Mouse (Mus musculus): Measurements from ENCODE around the gene Rab8b. TPM values are rescaled to one million over a fixed set of nuclear protein-coding genes. Genes with fewer than 3 reads are reported as not detected.

Rab8b gene
- polyA plus RNA-seq, 1 experiment from 2014 or later, result 27.3 TPM

DNA sequence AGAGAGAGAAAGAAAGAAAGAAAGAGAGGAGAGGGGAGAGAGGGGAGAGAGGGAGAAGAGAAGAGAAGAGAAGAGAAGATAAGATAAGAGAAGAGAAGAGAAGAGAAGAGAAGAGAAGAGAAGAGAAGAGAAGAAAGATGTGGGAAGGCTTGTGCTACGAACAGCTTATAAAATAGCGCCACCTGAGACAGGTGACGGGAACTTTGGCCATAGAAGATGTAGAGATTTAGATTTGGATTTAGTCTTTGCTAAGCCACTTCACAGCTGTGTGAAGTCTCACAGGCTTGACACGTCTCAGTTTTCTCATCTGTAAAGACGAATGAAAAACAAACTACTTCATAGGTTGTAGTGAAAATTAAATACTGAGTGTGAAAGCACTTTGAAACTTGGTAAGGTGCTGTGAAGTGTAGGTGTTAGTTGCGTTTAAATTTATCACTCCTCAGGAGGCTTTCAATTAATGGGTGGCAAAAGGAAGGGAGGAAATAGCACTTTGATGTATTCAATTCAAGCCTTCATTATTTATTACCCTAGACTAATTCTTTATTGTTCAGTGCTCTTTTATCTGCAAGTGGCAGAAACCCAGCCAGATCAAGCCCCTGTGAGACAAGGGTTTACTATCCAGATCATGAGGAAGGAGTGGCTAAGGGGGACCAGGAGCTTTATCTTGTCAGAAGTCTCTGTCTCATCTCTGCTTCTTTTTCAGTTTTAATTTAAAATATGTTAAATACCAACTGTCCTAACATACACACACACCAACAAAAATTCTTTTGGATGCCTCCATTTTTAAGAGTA lies 1.2 kb upstream of the Rab8b start:
- Histone ChIP-seq H3K27ac (ENCODE audit: low read depth, low read length) (no peak overlapping the region), H3K4me2 (replicated peaks; ENCODE audit: low read depth, low read length) (peak overlapping the region; percentile 74), H3K27me3 (ENCODE audit: control insufficient read depth, insufficient read depth, low read length) (no peaks in the 10 kb centered on the region), H3K4me1 (ENCODE audit: control insufficient read depth, insufficient read depth, low read length) (peaks cover 7% of the 10 kb centered on the region; the same call in 1 of the 2 replicates), H3K9ac (ENCODE audit: low read depth, low read length) (no peak overlapping the region), H3K9me3 (ENCODE audit: control insufficient read depth, low read length) (no peaks in the 10 kb centered on the region), H3K4me3 (ENCODE audit: low read length) (peak overlapping the region; percentile 94), H3K36me3 (ENCODE audit: control insufficient read depth, insufficient read depth, low read length) (no peaks in the 10 kb centered on the region)
- 2% methylated on average over 6 of the region's 6 CpGs for WGBS
- ATAC-seq (ENCODE audit: low FRiP score, low TSS enrichment), result no peak

DNA sequence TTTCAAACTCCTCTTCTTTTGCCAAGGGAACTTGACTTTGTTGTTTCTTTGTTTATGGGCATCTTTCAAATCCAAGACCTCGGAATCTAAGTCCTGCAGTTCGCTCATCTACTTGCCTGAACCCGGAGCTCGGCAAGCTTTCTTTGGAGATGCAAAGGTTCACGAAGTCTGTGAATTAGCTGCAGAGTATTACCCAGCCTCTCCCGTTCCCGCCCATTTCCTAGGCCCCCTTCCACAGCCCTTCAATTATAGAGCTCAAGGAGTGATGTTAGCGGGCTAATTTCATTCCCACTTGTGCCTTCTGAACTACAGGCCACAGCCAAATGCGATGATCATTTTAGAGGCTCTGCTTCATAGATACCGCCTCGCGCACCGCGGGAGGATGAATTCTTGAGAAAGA lies 494 bp upstream of the Rab8b start:
- peak overlapping the region; percentile 40; the same call in 1 of the 2 replicates for H3K9ac ChIP-seq (ENCODE audit: low read depth, low read length)
- H3K27ac ChIP-seq (ENCODE audit: low read depth, low read length), result peak overlapping the region; percentile 59
- ATAC-seq (ENCODE audit: low FRiP score, low TSS enrichment), result peak; percentile 55; the same call in 1 of the 2 replicates

DNA sequence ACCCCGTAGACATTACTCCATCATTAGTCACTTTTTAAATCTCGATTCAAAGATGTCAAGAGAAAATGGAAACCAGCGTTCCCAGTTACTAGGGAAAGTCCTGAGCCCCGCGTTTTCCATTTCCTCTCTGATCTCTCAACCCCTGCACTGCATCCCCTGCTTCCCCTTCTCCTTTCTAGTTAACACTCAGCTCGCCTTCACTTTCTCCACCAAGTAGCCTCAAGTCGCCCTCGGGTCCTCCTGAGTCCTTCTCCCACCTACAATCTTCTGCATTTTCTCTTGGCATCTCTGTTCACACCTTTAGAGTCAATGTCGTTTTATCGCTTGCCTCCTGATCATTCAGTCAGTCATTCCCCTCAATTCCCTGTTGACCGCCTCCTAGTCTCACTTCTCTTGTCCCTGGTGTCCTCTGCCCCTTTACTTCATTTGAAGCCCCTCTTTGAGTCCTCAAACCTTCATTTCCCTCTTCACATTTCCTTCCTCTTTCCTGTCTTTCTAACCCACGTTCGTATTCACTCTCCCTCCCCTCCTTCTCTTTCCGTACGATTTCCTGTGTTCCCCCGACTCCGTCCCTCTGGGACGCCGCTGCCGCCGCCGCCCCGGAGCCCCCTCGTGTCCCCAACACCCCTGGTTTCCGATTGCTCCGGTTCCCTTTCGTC lies 686 bp downstream of the Rab8b start:
- Histone ChIP-seq H3K4me3 (ENCODE audit: low read length) (peak overlapping the region; percentile 94), H3K4me2 (replicated peaks; ENCODE audit: low read depth, low read length) (peak overlapping the region; percentile 83), H3K4me1 (ENCODE audit: control insufficient read depth, insufficient read depth, low read length) (peaks cover 7% of the 10 kb centered on the region; the same call in 1 of the 2 replicates), H3K9ac (ENCODE audit: low read depth, low read length) (peak overlapping the region; percentile 95), H3K36me3 (ENCODE audit: control insufficient read depth, insufficient read depth, low read length) (0 out of 2 replicates have a peak, but pooled peaks cover 3% of the 10 kb centered on the region), H3K9me3 (ENCODE audit: control insufficient read depth, low read length) (no peaks in the 10 kb centered on the region), H3K27me3 (ENCODE audit: control insufficient read depth, insufficient read depth, low read length) (no peaks in the 10 kb centered on the region), H3K27ac (ENCODE audit: low read depth, low read length) (peak overlapping the region; percentile 90)
- ATAC-seq (ENCODE audit: low FRiP score, low TSS enrichment), result no peak; the same call in 1 of the 2 replicates
- 2% methylated on average over 27 of the region's 27 CpGs for WGBS

More for the DNA sequence above, 494 bp upstream of the Rab8b start:
- H3K4me3 ChIP-seq (ENCODE audit: low read length), result peak overlapping the region; percentile 94
- H3K36me3 ChIP-seq (ENCODE audit: control insufficient read depth, insufficient read depth, low read length), result 0 out of 2 replicates have a peak, but pooled peaks cover 2% of the 10 kb centered on the region
- no peaks in the 10 kb centered on the region for H3K9me3 ChIP-seq (ENCODE audit: control insufficient read depth, low read length)
- H3K4me1 ChIP-seq (ENCODE audit: control insufficient read depth, insufficient read depth, low read length), result peaks cover 7% of the 10 kb centered on the region; the same call in 1 of the 2 replicates
- peak overlapping the region; percentile 74 for H3K4me2 ChIP-seq (replicated peaks; ENCODE audit: low read depth, low read length)
- WGBS, result 0% methylated on average over 14 of the region's 14 CpGs
- no peaks in the 10 kb centered on the region for H3K27me3 ChIP-seq (ENCODE audit: control insufficient read depth, insufficient read depth, low read length)

DNA sequence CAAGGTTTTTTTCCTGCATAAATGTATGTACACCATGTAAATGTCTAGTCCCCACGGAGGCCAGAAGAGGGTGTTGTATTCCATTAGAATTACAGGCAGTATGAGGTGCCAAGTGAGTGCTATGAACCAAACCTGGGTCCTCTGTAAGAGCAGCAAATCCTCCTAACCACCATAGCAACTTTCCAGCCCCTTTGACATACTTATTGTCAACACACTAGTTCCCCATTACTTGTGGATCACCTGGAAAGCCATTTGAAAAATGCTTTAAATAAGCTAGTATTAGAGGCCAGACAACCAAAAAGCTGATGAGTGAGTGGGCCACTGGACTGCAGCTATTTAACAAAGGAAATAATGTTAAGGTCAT lies 1.6 kb downstream of the Rab8b start:
- Histone ChIP-seq H3K9ac (ENCODE audit: low read depth, low read length) (no peak overlapping the region), H3K4me3 (ENCODE audit: low read length) (no peak overlapping the region; the same call in 1 of the 2 replicates), H3K27me3 (ENCODE audit: control insufficient read depth, insufficient read depth, low read length) (no peaks in the 10 kb centered on the region), H3K36me3 (ENCODE audit: control insufficient read depth, insufficient read depth, low read length) (0 out of 2 replicates have a peak, but pooled peaks cover 3% of the 10 kb centered on the region), H3K9me3 (ENCODE audit: control insufficient read depth, low read length) (no peaks in the 10 kb centered on the region), H3K27ac (ENCODE audit: low read depth, low read length) (no peak overlapping the region), H3K4me1 (ENCODE audit: control insufficient read depth, insufficient read depth, low read length) (peaks cover 7% of the 10 kb centered on the region; the same call in 1 of the 2 replicates), H3K4me2 (replicated peaks; ENCODE audit: low read depth, low read length) (peak overlapping the region; percentile 83; the same call in 1 of the 2 replicates)
- WGBS, result 74% methylated on average over 1 of the region's 1 CpGs
- ATAC-seq (ENCODE audit: low FRiP score, low TSS enrichment), result no peak

DNA sequence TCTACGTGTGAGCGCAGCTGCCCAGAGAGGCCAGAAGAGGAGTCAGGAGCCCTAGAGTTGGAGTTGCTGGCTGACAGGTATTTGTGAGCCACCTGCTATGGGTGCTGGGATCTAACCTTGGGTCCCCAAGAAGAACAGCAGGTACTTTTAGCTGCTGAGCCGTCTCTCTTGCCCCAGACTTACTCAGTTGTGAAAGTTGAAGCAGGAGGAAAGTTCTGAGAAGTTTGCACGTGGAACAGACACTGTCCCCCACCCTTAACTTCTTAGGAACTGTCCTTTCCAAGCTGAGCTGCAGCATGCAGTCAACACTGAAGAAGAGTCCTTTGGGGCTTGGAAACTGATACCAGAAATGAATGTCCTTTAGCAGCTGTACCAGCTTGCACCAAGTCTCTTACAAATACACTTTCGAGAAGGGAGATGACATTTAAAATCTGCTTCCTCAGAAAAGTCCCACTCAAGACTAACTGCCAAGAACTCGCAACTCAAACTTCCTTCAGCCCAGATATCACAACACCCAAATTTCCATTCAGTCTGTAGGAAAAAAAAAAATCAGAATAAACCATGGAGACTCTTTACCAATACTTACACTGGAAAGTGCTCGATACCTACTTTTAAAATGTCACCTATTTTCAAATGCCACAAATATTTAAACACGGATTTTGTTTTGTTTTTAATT lies 2.1 kb downstream of the Rab8b start:
- H3K4me1 ChIP-seq (ENCODE audit: control insufficient read depth, insufficient read depth, low read length), result peaks cover 7% of the 10 kb centered on the region; the same call in 1 of the 2 replicates
- no peak for ATAC-seq (ENCODE audit: low FRiP score, low TSS enrichment)
- no peak overlapping the region for H3K9ac ChIP-seq (ENCODE audit: low read depth, low read length)
- H3K27ac ChIP-seq (ENCODE audit: low read depth, low read length), result no peak overlapping the region
- WGBS, result 88% methylated on average over 8 of the region's 8 CpGs
- no peaks in the 10 kb centered on the region for H3K27me3 ChIP-seq (ENCODE audit: control insufficient read depth, insufficient read depth, low read length)
- no peak overlapping the region for H3K4me2 ChIP-seq (replicated peaks; ENCODE audit: low read depth, low read length)
- H3K36me3 ChIP-seq (ENCODE audit: control insufficient read depth, insufficient read depth, low read length), result 0 out of 2 replicates have a peak, but pooled peaks cover 3% of the 10 kb centered on the region
- no peaks in the 10 kb centered on the region for H3K9me3 ChIP-seq (ENCODE audit: control insufficient read depth, low read length)
- H3K4me3 ChIP-seq (ENCODE audit: low read length), result no peak overlapping the region

DNA sequence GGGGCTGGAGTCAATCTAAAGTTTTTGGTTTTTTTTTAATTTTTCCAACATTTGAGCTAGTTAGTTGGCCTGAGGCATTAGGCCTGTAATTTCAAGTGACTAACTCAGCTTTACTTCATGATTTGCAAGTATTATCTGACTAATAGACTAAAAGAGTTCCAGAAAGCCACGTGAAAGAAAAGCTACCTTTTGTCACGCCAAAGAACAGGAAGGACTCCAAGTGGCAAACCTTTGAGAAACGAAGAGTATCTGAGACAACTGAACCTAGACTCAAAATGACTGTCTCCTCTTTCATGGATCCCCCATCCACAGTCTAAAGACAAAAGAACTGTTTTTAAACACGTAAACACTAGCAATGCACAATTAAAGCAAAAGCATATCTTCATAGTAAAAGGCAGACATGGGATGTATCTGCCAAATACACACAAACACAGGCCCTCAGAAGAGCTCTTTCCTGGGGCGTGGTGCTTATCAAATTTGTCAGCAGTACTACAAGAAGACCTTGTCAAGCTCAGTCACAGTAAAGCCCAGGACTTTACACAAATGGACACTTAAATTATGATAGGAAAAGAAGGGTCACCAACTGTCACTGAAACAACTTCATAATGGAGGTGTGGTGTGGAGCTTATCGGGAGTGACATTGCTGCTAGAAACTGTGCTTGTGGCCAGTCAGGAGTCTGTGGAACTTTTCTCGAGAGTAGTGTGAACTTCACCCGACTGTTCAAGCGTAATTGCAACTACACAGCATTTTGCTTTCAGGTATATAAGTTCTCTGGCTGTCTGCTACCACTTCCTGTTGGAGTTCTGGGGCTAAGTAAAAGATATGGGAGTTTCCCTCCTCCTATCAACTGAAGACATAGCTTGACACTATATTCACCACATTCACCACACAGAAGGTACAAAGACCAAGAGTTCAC lies 3.4 kb downstream of the Rab8b start:
- no peak overlapping the region for H3K27ac ChIP-seq (ENCODE audit: low read depth, low read length)
- no peaks in the 10 kb centered on the region for H3K27me3 ChIP-seq (ENCODE audit: control insufficient read depth, insufficient read depth, low read length)
- 83% methylated on average over 9 of the region's 9 CpGs for WGBS
- no peaks in the 10 kb centered on the region for H3K9me3 ChIP-seq (ENCODE audit: control insufficient read depth, low read length)
- H3K4me3 ChIP-seq (ENCODE audit: low read length), result no peak overlapping the region
- H3K4me1 ChIP-seq (ENCODE audit: control insufficient read depth, insufficient read depth, low read length), result peaks cover 7% of the 10 kb centered on the region; the same call in 1 of the 2 replicates
- H3K9ac ChIP-seq (ENCODE audit: low read depth, low read length), result no peak overlapping the region
- H3K36me3 ChIP-seq (ENCODE audit: control insufficient read depth, insufficient read depth, low read length), result 0 out of 2 replicates have a peak, but pooled peaks cover 3% of the 10 kb centered on the region
- no peak for ATAC-seq (ENCODE audit: low FRiP score, low TSS enrichment)
- H3K4me2 ChIP-seq (replicated peaks; ENCODE audit: low read depth, low read length), result no peak overlapping the region

DNA sequence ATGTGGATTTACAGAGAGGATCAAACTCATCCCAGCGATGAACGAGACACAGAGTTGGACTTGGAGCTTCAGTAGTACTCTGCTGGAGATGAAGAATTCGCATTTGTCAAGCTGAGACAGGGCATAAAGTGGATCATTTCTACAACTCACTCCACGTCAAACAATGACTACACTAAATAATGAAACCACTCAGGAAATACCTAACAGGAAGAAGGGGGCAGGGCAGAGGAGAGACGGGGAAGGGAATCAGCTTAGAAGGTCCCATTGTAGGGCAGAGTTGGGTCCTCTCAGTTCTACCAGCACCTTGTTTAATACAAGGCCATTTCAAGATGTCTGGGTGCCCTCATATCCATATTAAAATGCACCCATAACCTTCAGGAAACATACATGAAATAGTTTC lies 4.1 kb downstream of the Rab8b start:
- Histone ChIP-seq H3K27me3 (ENCODE audit: control insufficient read depth, insufficient read depth, low read length) (no peaks in the 10 kb centered on the region), H3K27ac (ENCODE audit: low read depth, low read length) (no peak overlapping the region), H3K9me3 (ENCODE audit: control insufficient read depth, low read length) (no peaks in the 10 kb centered on the region), H3K36me3 (ENCODE audit: control insufficient read depth, insufficient read depth, low read length) (0 out of 2 replicates have a peak, but pooled peaks cover 3% of the 10 kb centered on the region), H3K4me1 (ENCODE audit: control insufficient read depth, insufficient read depth, low read length) (peaks cover 7% of the 10 kb centered on the region; the same call in 1 of the 2 replicates), H3K9ac (ENCODE audit: low read depth, low read length) (no peak overlapping the region), H3K4me3 (ENCODE audit: low read length) (no peak overlapping the region), H3K4me2 (replicated peaks; ENCODE audit: low read depth, low read length) (no peak overlapping the region; the same call in 1 of the 2 replicates)
- 78% methylated on average over 5 of the region's 5 CpGs for WGBS
- ATAC-seq (ENCODE audit: low FRiP score, low TSS enrichment), result no peak

DNA sequence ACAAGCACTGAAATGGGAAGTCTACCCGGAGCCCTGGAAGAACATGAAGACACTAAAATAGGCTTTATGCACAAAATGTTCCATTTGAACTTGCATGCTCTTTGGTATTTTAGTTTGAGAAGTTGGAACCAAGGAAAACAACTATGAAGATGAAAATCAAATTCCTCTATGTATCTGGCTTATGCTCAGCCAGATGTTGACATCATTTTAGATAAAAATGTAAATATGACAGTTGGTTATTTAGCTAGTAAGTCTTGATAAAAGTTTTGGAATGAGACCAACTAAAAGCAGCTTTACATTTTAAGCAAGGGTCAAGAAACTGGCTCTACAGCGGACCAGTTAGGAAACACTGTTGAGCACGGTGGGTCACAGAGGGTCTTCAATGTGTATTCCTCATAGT lies 4.9 kb downstream of the Rab8b start:
- no peak overlapping the region for H3K4me3 ChIP-seq (ENCODE audit: low read length)

More for the DNA sequence above, 4.9 kb downstream of the Rab8b start:
- ATAC-seq (ENCODE audit: low FRiP score, low TSS enrichment), result no peak
- H3K27ac ChIP-seq (ENCODE audit: low read depth, low read length), result no peak overlapping the region
- H3K36me3 ChIP-seq (ENCODE audit: control insufficient read depth, insufficient read depth, low read length), result 0 out of 2 replicates have a peak, but pooled peaks cover 3% of the 10 kb centered on the region
- H3K9me3 ChIP-seq (ENCODE audit: control insufficient read depth, low read length), result no peaks in the 10 kb centered on the region
- no peak overlapping the region for H3K9ac ChIP-seq (ENCODE audit: low read depth, low read length)
- no peak overlapping the region for H3K4me2 ChIP-seq (replicated peaks; ENCODE audit: low read depth, low read length)
- no peaks in the 10 kb centered on the region for H3K27me3 ChIP-seq (ENCODE audit: control insufficient read depth, insufficient read depth, low read length)
- 91% methylated on average over 3 of the region's 3 CpGs for WGBS
- peaks cover 7% of the 10 kb centered on the region; the same call in 1 of the 2 replicates for H3K4me1 ChIP-seq (ENCODE audit: control insufficient read depth, insufficient read depth, low read length)

All from kidney, embryonic 14.5 days (tissue).